Mouse (Mus musculus): ENCODE measurements around the gene Kdm8.

DNA sequence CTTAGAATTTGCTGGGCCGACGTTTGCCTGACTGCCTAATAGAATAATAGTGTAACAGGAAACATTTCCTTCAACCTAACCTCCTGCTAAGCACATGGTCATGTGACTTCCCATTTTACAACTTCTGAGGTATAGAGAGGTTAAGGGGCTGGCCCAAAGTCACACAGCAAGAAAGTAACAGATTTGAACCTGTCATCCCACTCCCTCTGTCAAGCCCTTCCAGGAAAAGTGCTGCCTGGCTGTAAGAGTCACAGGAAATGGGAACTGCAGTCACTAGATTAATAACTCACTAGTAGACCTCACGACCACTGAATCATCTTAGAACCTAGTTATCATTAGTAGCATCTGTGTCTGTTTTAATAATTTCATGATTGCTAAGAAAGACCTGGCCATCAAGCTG is 21.4 kb upstream of the Kdm8 start:
- no peak for TF ChIP-seq CTCF (IDR thresholded peaks at IDR 0.05; ENCODE audit: low read depth, low read length)
- no peak for TF ChIP-seq POLR2AphosphoS5 (IDR thresholded peaks at IDR 0.05; ENCODE audit: insufficient replicate concordance, low read depth, low read length)
- peak; percentile 72 for TF ChIP-seq TAL1 (conservative IDR thresholded peaks at IDR 0.05; ENCODE audit: low read depth, low read length)
- no peak for TF ChIP-seq GATA1 (IDR thresholded peaks at IDR 0.05; ENCODE audit: borderline replicate concordance, low read length)
- no peak for TF ChIP-seq GATA2 (IDR thresholded peaks at IDR 0.05; ENCODE audit: borderline replicate concordance, low read depth, low read length)

Data from G1E (cell line).